Mouse (Mus musculus): ENCODE measurements around the gene Slc13a2. TPM values are rescaled to one million over a fixed set of nuclear protein-coding genes. Genes with fewer than 3 reads are reported as not detected.
A peak's percentile ranks its signal among the peaks of the same experiment; 100 is the strongest.

The Slc13a2 gene
- total and polyA plus RNA-seq, 3 experiments, result 0.20 TPM; not detected in 2

GRCm38 (mm10) chr11:78392728-78393127 is 29.3 kb downstream of the Slc13a2 start:
- no peak for DNase-seq

- no peak for DNase-seq
Measured at GRCm38 (mm10) chr11:78386508-78387043, 35.4 kb downstream of the Slc13a2 start, which contains the start of gene Foxn1. Gene Foxn1 (minus strand): TSS chr11:78386558.

GRCm38 (mm10) chr11:78385776-78386175 is 36.2 kb downstream of the Slc13a2 start:
- no peak for DNase-seq

GRCm38 (mm10) chr11:78382701-78383100 is 39.3 kb downstream of the Slc13a2 start:
- DNase-seq, result no peak

GRCm38 (mm10) chr11:78382286-78382685 is 39.7 kb downstream of the Slc13a2 start:
- DNase-seq, result no peak

- no peak for DNase-seq
Measured at GRCm38 (mm10) chr11:78380996-78381395, 41.0 kb downstream of the Slc13a2 start.

- DNase-seq, result no peak
Measured at GRCm38 (mm10) chr11:78380351-78380750, 41.7 kb downstream of the Slc13a2 start.

- no peak for DNase-seq
Measured at GRCm38 (mm10) chr11:78377549-78378159, 44.4 kb downstream of the Slc13a2 start.

- DNase-seq, result no peak
Measured at GRCm38 (mm10) chr11:78374147-78374546, 47.9 kb downstream of the Slc13a2 start.

- DNase-seq, result peak; percentile 93
Measured at GRCm38 (mm10) chr11:78372610-78373009, 49.4 kb downstream of the Slc13a2 start.

GRCm38 (mm10) chr11:78372166-78372565 is 49.9 kb downstream of the Slc13a2 start:
- peak; percentile 81 for DNase-seq

GRCm38 (mm10) chr11:78371711-78372110 is 50.3 kb downstream of the Slc13a2 start:
- no peak for DNase-seq

GRCm38 (mm10) chr11:78370389-78370788 is 51.6 kb downstream of the Slc13a2 start:
- peak; percentile 63 for DNase-seq

- DNase-seq, result peak; percentile 71
Measured at GRCm38 (mm10) chr11:78367456-78368225, 54.4 kb downstream of the Slc13a2 start.

GRCm38 (mm10) chr11:78364103-78364502 is 57.9 kb downstream of the Slc13a2 start:
- DNase-seq, result no peak

GRCm38 (mm10) chr11:78363309-78364007 is 58.6 kb downstream of the Slc13a2 start:
- no peak for DNase-seq

GRCm38 (mm10) chr11:78360789-78361131 is 61.3 kb downstream of the Slc13a2 start:
- DNase-seq, result no peak

GRCm38 (mm10) chr11:78360125-78360788 is 61.8 kb downstream of the Slc13a2 start:
- peak; percentile 80 for DNase-seq

- no peak for DNase-seq
Measured at GRCm38 (mm10) chr11:78358330-78359007, 63.5 kb downstream of the Slc13a2 start.

GRCm38 (mm10) chr11:78355471-78356238 is 66.4 kb downstream of the Slc13a2 start:
- no peak for DNase-seq

GRCm38 (mm10) chr11:78354905-78355304 is 67.1 kb downstream of the Slc13a2 start:
- DNase-seq, result no peak
